Mouse (Mus musculus) forebrain, postnatal 0 days (tissue): ENCODE data around the gene Arpp21. TPM values are rescaled to one million over a fixed set of nuclear protein-coding genes. Genes with fewer than 3 reads are reported as not detected.

Experiments
- ATAC-seq: fragments of 200-750 bp; cut with Nextera tagmentation; 2 replicates; pipeline ENCODE4 v1.8.0; 2017; ENCODE audit warnings: mild to moderate bottlenecking, moderate library complexity
- DNase-seq: peaks from one replicate; pipeline ENCODE4 v3.0.0-alpha.2; 2015
- H3K27ac ChIP-seq: fragments of 300-500 bp; sonication (generic); 2 replicates; pipeline ENCODE4 v1.5.1; 2014; ENCODE audit warnings: low read depth, mild to moderate bottlenecking, antibody characterized with exemption, low read length, moderate library complexity, mixed read lengths
- H3K27me3 ChIP-seq: fragments of 300-500 bp; sonication (generic); 2 replicates; pipeline ENCODE4 v1.6.1; 2014; ENCODE audit warnings: mild to moderate bottlenecking, low read length, mixed read lengths; ENCODE audit not compliant: insufficient read depth
- H3K36me3 ChIP-seq: fragments of 300-500 bp; sonication (generic); 2 replicates; pipeline ENCODE4 v1.6.1; 2014; ENCODE audit warnings: mild to moderate bottlenecking, moderate library complexity; ENCODE audit not compliant: insufficient read depth
- H3K4me1 ChIP-seq: fragments of 300-500 bp; sonication (generic); 2 replicates; pipeline ENCODE4 v1.6.1; 2014; ENCODE audit warnings: antibody characterized with exemption; ENCODE audit not compliant: insufficient read depth
- H3K4me2 ChIP-seq: fragments of 300-500 bp; sonication (generic); 2 replicates; pipeline ENCODE4 v1.6.1; 2014; ENCODE audit warnings: low read depth, mild to moderate bottlenecking, moderate library complexity
- H3K4me3 ChIP-seq: fragments of 300-500 bp; sonication (generic); 2 replicates; pipeline ENCODE4 v1.5.1; 2014; ENCODE audit warnings: low read depth, low read length, mixed read lengths
- H3K9ac ChIP-seq: fragments of 300-500 bp; sonication (generic); 2 replicates; pipeline ENCODE4 v1.6.1; 2014; ENCODE audit warnings: mild to moderate bottlenecking
- H3K9me3 ChIP-seq: fragments of 300-500 bp; sonication (generic); 2 replicates; pipeline ENCODE4 v1.6.1; 2016; ENCODE audit warnings: low read length
- CTCF ChIP-seq: sonication (generic); IDR thresholded peaks from 2 replicates; pipeline ENCODE4 v1.5.1; 2016; ENCODE audit warnings: antibody characterized with exemption, control low read depth, low read depth
- WGBS: fragments of 180-500 bp; shearing (Covaris S2); extraction: QIAGEN DNeasy Blood & Tissue Kit; methylation state at CpG from one replicate; pipeline ENCODE4 v1.1.7; 2014; 5-methylcytosine and 5-hydroxymethylcytosine counted together
- polyA plus RNA-seq: library from polyadenylated mRNA; unstranded; fragments of >200 nt; fragmentation: Nextera tagmentation; extraction: Ambion mirVana; gene quantifications from 2 replicates; pipeline ENCODE4 v1.2.1, GENCODE M21; 2015
- total RNA-seq: library from RNA; depleted of rRNA; stranded (reverse); fragments of >200 nt; gene quantifications from 2 replicates; pipeline ENCODE4 v1.2.3, GENCODE M21; 2014

Arpp21 gene
- total and polyA plus RNA-seq, 2 experiments from 2014 or later = 118 to 151 TPM

- no peaks in the 10 kb centered on the region for H3K27me3 ChIP-seq
- DNase-seq (no peak), ATAC-seq (no peak)
- 0 out of 2 replicates have a peak, but pooled peaks cover 3% of the 10 kb centered on the region for H3K4me1 ChIP-seq
- H3K4me3 ChIP-seq = no peak overlapping the region
- no peak overlapping the region for H3K4me2 ChIP-seq
- no peaks in the 10 kb centered on the region; the same call in none of the 2 replicates for H3K36me3 ChIP-seq
- H3K9ac ChIP-seq = no peak overlapping the region
- peak overlapping the region; percentile 21; the same call in 1 of the 2 replicates for H3K27ac ChIP-seq
- TF ChIP-seq CTCF = no peak
- no peaks in the 10 kb centered on the region for H3K9me3 ChIP-seq
Observed at GRCm38 (mm10) chr9:112194049-112194448, 41.7 kb downstream of the Arpp21 start.

DNA sequence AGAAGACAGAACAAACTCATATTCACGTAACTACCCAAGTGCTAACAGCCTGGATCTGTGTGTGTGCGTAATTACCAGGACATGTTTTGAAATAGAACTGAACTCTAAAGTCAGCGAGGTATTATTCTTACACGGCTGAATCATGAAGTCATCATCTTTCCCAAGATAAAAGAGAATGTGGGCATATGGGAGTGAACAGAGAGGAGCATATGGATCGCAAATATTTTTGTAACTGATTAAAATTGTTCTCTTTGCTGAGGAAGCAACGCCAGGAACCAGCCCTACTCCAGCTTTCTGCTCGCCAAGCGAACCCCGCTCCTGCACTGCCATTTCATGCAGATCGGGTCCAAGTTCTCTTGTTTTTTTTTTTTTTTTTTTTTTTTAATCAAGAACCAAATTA lies 46.3 kb downstream of the Arpp21 start:
- H3K4me2 ChIP-seq = no peak overlapping the region
- ATAC-seq = peak; percentile 15; the same call in 1 of the 2 replicates
- DNase-seq = peak; percentile 63
- H3K27ac ChIP-seq = peak overlapping the region; percentile 80
- no peaks in the 10 kb centered on the region for H3K9me3 ChIP-seq
- 54% methylated on average over 10 of the region's 10 CpGs for WGBS
- no peaks in the 10 kb centered on the region for H3K27me3 ChIP-seq
- H3K4me3 ChIP-seq = no peak overlapping the region
- TF ChIP-seq CTCF = no peak
- peaks cover 24% of the 10 kb centered on the region for H3K4me1 ChIP-seq
- H3K36me3 ChIP-seq = peaks cover 18% of the 10 kb centered on the region
- H3K9ac ChIP-seq = no peak overlapping the region

- ATAC-seq = peak; percentile 41
- DNase-seq = peak; percentile 69
- no peak for TF ChIP-seq CTCF
- Histone ChIP-seq H3K9ac (peak overlapping the region; percentile 28; the same call in 1 of the 2 replicates), H3K27ac (peak overlapping the region; percentile 80), H3K4me1 (peaks cover 24% of the 10 kb centered on the region), H3K4me3 (peak overlapping the region; percentile 21; the same call in 1 of the 2 replicates), H3K27me3 (no peaks in the 10 kb centered on the region), H3K4me2 (peak overlapping the region; percentile 23), H3K9me3 (no peaks in the 10 kb centered on the region), H3K36me3 (peaks cover 26% of the 10 kb centered on the region)
- 19% methylated on average over 12 of the region's 12 CpGs for WGBS
Observed at GRCm38 (mm10) chr9:112188358-112188893, 47.3 kb downstream of the Arpp21 start.

GRCm38 (mm10) chr9:112187667-112188066 lies 48.1 kb downstream of the Arpp21 start:
- H3K9me3 ChIP-seq = no peaks in the 10 kb centered on the region
- peaks cover 32% of the 10 kb centered on the region for H3K36me3 ChIP-seq
- TF ChIP-seq CTCF = no peak
- DNase-seq = no peak
- no peaks in the 10 kb centered on the region for H3K27me3 ChIP-seq
- WGBS = 30% methylated on average over 14 of the region's 14 CpGs
- peak overlapping the region; percentile 80 for H3K27ac ChIP-seq
- ATAC-seq = no peak
- H3K4me3 ChIP-seq = peak overlapping the region; percentile 21
- H3K9ac ChIP-seq = peak overlapping the region; percentile 44
- peak overlapping the region; percentile 23 for H3K4me2 ChIP-seq
- peaks cover 24% of the 10 kb centered on the region for H3K4me1 ChIP-seq

GRCm38 (mm10) chr9:112186336-112187305 lies 49.1 kb downstream of the Arpp21 start:
- Histone ChIP-seq H3K9ac (peak overlapping the region; percentile 44; the same call in 1 of the 2 replicates), H3K36me3 (peaks cover 36% of the 10 kb centered on the region), H3K27ac (peak overlapping the region; percentile 80), H3K4me2 (peak overlapping the region; percentile 23), H3K9me3 (no peaks in the 10 kb centered on the region), H3K27me3 (no peaks in the 10 kb centered on the region), H3K4me3 (peak overlapping the region; percentile 21), H3K4me1 (peaks cover 24% of the 10 kb centered on the region)
- DNase-seq (no peak), ATAC-seq (no peak)
- TF ChIP-seq CTCF = no peak
- WGBS = 13% methylated on average over 14 of the region's 14 CpGs

GRCm38 (mm10) chr9:112185746-112186145 lies 50.0 kb downstream of the Arpp21 start:
- peaks cover 24% of the 10 kb centered on the region for H3K4me1 ChIP-seq
- peak overlapping the region; percentile 18; the same call in 1 of the 2 replicates for H3K9ac ChIP-seq
- no peaks in the 10 kb centered on the region for H3K27me3 ChIP-seq
- no peak; the same call in 1 of the 2 replicates for ATAC-seq
- TF ChIP-seq CTCF = no peak
- no peak for DNase-seq
- H3K4me3 ChIP-seq = no peak overlapping the region
- WGBS = 54% methylated on average over 10 of the region's 10 CpGs
- H3K4me2 ChIP-seq = 0 out of 2 replicates have a peak overlapping the region, but pooled peaks have one; percentile 23
- H3K27ac ChIP-seq = peak overlapping the region; percentile 50; the same call in 1 of the 2 replicates
- H3K9me3 ChIP-seq = no peaks in the 10 kb centered on the region
- peaks cover 39% of the 10 kb centered on the region for H3K36me3 ChIP-seq
